Mouse (Mus musculus) CD4-positive naive resting alpha-beta T cell, adult 76 days (primary cell): ENCODE data around the gene A730049H05Rik. TPM values are rescaled to one million over a fixed set of nuclear protein-coding genes. Genes with fewer than 3 reads are reported as not detected.

Experiments
- total RNA-seq: library from RNA; stranded (reverse); gene quantifications from one replicate; pipeline ENCODE4 v1.2.4, GENCODE M21; 2023

A730049H05Rik gene
- total RNA-seq, result not detected

GRCm38 (mm10) chr6:92816311-92816751 is at the start of gene A730049H05Rik:
TSS of gene A730049H05Rik (plus strand) at chr6:92816478.

GRCm38 (mm10) chr6:92869089-92869581 is 52.9 kb downstream of the A730049H05Rik start, which contains the start of gene Gm15737:
TSS of gene Gm15737 (plus strand) at chr6:92869357.

Other genes with a start within 250 kb of the A730049H05Rik start
- gene Prickle2, start 110.3 kb upstream of the A730049H05Rik start, total RNA-seq, result 0.73 TPM
- not detected for gene Gm15737, start 52.9 kb downstream of the A730049H05Rik start, total RNA-seq
- 0.62 TPM for gene Adamts9, start 127.0 kb downstream of the A730049H05Rik start, total RNA-seq